Mouse (Mus musculus): ENCODE results near the gene Rtbdn. TPM values are rescaled to one million over a fixed set of nuclear protein-coding genes. Genes with fewer than 3 reads are reported as not detected.
A peak's percentile ranks its signal among the peaks of the same experiment; 100 is the strongest.

The Rtbdn gene
- total RNA-seq, 2 experiments from 2014 or later, result not detected

- ATAC-seq (replicated peaks; ENCODE audit: poor library complexity), result peak; percentile 4
Observed at GRCm38 (mm10) chr8:84977435-84978247, 30.9 kb downstream of the Rtbdn start.

DNA sequence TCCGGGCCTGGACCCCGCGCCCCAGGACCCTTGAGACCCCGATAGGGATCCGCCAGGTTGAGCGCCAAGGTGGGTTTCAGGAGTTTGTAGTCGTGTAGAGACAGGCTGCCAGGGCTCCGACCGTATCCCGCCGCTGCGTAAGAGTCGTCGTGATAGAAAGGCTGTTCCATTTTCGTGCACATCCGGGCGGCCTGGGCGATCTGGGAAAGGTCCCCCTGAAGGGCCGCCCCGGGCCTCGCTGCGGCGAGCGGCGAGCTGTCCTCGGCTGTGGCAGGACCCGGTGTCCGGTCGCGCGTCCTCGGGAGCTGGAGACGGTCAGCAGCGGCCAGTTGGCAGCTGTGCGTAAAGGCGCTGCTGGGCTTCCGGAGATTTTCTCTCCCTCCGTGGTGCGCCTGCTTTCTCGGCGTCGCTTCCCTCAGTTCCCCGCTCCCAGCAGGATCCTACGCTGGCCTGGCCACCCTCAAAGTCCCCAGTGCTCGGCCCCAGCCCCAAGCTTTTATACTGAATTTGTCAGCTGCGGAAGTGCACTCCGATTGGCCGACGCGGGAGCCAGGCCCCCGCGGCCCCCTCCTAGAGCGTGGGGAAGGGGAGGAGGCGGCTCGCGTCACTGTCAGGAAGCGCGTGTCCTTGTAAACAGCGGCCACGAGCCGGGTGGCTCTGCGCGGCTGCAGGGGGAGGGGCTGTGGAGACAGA lies 31.6 kb downstream of the Rtbdn start, which contains the start of gene Junb:
Junb (minus strand) TSS at position 471 of the 693 bp plus-strand sequence.
- peak; percentile 35 for ATAC-seq (replicated peaks; ENCODE audit: poor library complexity)

- ATAC-seq (replicated peaks; ENCODE audit: poor library complexity), result peak; percentile 42
Observed at GRCm38 (mm10) chr8:84979599-84980421, 33.0 kb downstream of the Rtbdn start.

DNA sequence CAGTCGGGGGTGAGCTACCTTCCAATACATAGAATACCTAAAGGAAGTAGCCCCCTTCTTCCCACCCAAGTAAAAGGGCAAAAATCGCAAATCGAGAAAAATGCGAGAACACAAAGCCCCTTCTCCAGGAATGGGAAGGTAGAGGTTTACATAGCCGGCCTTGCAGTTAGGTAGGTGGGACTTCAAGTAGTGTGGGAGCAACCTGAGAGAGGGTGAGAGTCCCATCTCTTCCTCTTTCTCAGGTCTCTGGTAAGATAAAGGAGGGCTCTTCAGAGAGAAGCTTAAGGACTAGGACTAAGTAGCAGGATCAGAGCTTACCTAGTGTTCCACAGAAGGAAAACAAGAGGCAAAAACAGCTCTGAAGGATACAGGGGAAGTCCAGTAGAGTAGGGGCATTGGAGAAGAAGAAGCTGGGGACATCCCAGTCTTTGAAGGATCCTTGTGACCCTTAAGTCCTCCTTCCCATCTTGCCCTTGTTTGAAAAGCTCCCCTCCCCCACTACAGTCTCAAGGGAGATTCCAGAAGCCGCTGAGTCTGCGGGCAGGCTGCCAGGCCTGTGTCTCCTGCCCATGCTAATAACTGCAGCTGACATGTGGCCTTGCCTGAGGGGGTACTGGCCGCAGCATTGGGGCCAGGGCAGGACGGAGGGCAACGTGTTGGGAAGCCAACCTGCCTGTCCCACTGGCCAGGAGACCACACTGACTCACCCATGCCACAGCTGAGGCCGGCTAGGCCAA lies 34.0 kb downstream of the Rtbdn start:
- ATAC-seq (replicated peaks; ENCODE audit: poor library complexity), result no peak

- no peak for ATAC-seq (replicated peaks; ENCODE audit: poor library complexity)
Observed at GRCm38 (mm10) chr8:84981644-84982498, 35.1 kb downstream of the Rtbdn start.

DNA sequence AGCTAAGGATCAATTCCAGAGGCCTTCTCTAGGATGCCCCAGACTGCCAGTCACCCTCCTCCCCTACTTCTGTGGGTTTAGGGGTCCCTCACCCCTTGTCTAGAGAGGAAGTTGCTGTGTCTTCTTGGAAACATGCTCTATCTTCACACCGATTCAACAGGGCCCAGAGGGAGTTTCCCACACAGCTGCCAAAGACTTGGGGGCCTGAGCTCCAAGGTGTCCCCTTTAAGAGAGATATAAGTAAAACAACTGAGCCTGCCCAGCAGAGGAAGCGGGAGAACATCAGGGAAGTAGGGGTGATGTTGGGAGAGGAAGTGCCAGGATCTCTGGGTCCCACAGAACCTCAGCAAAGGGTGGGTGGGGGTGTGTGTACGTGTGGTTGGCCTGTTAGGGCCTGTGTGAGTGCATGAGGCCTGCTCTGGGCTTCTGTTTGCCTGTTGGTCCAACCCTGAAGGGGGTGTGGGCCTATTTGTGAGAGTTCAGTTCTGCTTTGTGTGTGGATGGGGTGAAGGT lies 35.8 kb downstream of the Rtbdn start:
- no peak for ATAC-seq (replicated peaks; ENCODE audit: poor library complexity)

DNA sequence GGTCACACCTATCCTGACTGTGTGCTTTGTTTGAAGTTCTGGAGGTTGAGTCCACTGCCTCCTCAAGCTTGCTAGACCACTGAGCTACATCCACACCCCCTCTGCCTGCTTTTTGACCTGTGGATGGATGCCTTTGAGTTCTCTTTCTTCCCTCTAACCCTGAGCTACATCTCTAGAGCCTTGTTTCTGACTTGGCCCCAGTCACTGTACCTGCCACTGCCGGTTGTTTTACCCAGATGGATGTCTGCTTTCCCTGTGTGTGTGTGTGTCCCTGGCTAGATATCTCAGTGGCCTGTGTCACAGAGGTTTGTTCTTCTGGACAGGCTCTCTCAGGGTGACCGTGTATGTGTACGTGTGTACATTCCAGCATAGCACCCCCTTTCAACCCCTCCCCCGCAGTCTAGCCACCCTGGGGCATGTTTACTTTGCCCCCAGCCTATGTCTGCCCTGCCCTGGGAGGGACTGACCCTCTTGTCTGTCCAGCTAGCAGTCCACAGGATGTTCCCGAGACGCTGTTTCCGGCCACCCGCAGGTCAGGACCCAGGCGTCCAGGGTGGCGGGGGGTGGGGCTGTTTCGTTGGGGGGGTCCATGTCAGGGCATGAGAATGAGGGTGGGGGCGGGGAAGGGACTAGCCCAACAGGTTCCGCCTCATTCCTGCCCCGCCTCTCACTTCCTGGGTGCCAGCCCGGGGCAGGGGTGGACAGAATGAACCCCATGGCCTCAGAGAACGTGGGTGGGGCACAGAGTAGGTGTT lies 37.7 kb downstream of the Rtbdn start:
- no peak for ATAC-seq (replicated peaks; ENCODE audit: poor library complexity)

- ATAC-seq (replicated peaks; ENCODE audit: poor library complexity), result no peak
Observed at GRCm38 (mm10) chr8:84985049-84985683, 38.4 kb downstream of the Rtbdn start.

GRCm38 (mm10) chr8:84985684-84986378 lies 39.0 kb downstream of the Rtbdn start:
- peak; percentile 47 for ATAC-seq (replicated peaks; ENCODE audit: poor library complexity)

DNA sequence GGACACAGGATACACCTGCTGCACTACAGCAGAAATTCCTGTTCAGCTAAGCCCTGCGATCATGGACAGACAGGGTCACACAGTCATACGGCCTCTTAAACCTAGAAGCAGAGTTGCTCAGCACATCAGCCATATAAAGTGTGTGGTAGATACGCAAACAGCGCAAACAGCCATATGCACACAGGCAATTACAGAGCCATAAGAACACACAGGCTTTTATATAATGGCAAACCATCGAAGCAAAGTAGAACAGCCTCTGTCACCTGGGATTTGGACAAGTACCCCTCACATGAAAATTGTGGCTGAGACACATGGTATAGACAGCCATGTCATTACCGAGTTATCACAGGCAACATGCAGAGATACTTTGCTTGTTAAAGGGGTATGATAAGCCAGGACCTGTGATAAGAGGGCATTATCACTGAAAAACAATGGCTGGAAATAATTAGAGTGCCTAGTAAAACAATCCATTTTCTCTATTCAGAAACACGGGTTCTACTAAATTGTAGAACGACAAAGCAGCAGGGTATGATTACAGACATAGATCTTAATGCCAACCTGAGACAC lies 39.7 kb downstream of the Rtbdn start:
- ATAC-seq (replicated peaks; ENCODE audit: poor library complexity), result peak; percentile 10

DNA sequence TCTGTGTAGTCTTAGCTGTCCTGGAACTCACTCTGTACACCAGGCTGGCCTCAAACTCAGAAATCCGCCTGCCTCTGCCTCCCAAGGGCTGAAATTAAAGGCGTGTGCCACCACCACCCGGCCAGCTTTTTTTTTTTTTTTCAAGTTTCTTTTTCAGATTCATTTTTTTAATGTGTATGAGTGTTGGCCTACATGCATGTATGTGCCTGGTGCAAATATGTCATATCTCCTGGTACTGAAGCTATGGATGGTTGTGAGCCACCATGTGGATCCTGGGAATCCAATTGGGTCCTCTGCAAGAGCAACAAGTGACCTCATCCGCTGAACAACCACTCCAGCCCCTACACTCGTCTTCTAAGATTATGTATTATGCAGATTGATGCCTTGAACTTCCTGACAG lies 40.6 kb downstream of the Rtbdn start:
- no peak for ATAC-seq (replicated peaks; ENCODE audit: poor library complexity)

- no peak for ATAC-seq (replicated peaks; ENCODE audit: poor library complexity)
Observed at GRCm38 (mm10) chr8:84987903-84988302, 41.1 kb downstream of the Rtbdn start.

DNA sequence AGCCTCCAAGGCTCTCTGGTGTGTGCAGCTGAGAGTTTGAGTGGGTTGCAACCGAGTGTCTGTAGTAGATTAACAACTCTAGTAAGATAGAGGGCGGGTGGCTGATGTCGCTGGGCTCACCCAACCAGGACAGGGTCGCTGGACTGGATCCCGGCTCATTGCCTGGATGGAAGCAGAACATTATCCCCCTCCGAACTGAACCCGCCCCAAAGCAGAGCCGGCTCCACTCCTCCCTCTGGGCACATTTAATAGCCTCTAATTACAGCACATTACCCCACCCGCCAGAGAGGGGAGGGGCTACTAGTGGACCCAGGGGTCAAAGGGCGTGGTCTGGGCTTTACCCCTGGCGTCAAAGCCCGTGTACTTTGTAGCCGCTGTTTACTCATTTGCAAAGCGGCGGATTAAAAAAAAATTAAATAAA lies 42.5 kb downstream of the Rtbdn start:
- no peak for ATAC-seq (replicated peaks; ENCODE audit: poor library complexity)

DNA sequence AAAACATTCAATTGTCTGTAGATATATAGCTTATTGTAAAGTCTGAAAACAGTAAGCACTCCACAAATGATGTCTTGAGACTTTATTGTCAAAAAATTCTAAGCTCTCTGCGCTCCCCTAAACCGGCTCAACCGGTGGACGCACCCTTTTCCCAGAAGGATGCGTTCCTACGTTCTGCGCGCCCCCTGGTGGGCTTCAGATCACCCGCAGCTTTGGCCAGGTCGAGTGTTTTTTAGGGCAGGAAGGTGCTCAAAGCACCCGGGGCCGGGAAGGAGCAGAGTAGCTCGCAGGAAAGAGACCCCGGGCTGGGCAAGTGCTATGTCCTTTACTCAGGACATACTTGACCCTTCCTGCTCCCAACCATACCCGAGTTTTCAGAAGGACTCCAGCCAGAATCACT lies 43.0 kb downstream of the Rtbdn start:
- ATAC-seq (replicated peaks; ENCODE audit: poor library complexity), result peak; percentile 55

DNA sequence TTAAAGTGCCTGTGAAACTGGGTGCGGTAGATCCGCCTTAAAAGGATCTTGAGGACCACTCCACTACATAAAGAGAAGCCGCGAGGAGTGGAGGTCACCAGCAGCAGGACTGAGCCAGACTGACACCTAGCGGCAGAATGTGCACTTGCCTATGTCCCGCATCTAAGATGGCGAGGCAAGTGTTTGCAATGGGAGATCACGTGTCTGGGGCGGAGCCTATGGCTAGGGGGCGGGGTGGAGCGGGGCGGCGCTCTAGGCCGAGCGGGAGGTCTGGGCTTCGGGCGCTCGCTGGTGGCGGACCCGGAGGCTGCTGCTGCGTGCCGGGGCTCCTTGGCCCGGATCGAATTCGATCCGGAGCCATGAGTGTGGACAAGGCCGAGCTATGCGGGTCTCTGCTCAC lies 43.6 kb downstream of the Rtbdn start, which contains the start of gene Hook2:
Hook2 (plus strand) TSS at position 255 of the 400 bp plus-strand sequence.
- ATAC-seq (replicated peaks; ENCODE audit: poor library complexity), result peak; percentile 76

GRCm38 (mm10) chr8:84990836-84991235 lies 44.0 kb downstream of the Rtbdn start:
- peak; percentile 15 for ATAC-seq (replicated peaks; ENCODE audit: poor library complexity)

DNA sequence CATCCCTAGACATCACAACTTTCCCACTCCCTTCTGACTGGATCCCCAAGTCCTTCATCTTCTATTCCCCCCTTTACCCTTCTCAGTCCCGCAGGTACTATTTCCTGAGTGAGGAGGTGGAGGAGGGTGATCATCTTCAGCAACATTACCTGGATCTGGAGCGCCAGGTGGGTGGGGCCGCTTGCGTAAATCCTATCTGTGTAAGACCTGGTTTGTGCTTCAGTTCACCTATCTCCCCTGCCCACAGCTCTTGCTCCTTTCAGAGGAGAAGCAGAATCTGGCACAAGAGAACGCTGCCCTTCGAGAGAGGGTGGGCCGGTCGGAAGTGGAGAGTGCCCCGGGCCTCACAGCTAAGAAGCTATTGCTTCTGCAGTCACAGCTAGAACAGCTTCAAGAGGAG lies 47.6 kb downstream of the Rtbdn start:
- no peak for ATAC-seq (replicated peaks; ENCODE audit: poor library complexity)

Data from megakaryocyte progenitor cell, adult 5-6 weeks (primary cell).